Mouse (Mus musculus) layer of hippocampus, postnatal 10 days (tissue): ENCODE measurements around the gene Myt1. TPM values are rescaled to one million over a fixed set of nuclear protein-coding genes. Genes with fewer than 3 reads are reported as not detected.
A peak's percentile ranks its signal among the peaks of the same experiment; 100 is the strongest.

Experiments
- DNase-seq, 2 experiments: peaks; one replicate each; pipeline ENCODE4 v3.0.0; 2021; ENCODE audit warnings: low spot score in 2 of 2
- long read RNA-seq: library from polyadenylated mRNA; stranded (forward); transcript quantifications from one replicate; pipeline ENCODE4 v2.0.0, GENCODE M21; 2023
- total RNA-seq, 2 experiments: library from RNA; stranded (reverse); gene quantifications; 2 replicates each; pipeline ENCODE4 v1.2.3; 2021

Myt1 gene
- 10 to 100 TPM; 38.0 to 46.5 TPM for total RNA-seq
- long read RNA-seq, partial matches to known transcripts = 0 of 7 reads
- long read RNA-seq, other reads (novel, unspliced or antisense) = 7 of 7 reads

DNA sequence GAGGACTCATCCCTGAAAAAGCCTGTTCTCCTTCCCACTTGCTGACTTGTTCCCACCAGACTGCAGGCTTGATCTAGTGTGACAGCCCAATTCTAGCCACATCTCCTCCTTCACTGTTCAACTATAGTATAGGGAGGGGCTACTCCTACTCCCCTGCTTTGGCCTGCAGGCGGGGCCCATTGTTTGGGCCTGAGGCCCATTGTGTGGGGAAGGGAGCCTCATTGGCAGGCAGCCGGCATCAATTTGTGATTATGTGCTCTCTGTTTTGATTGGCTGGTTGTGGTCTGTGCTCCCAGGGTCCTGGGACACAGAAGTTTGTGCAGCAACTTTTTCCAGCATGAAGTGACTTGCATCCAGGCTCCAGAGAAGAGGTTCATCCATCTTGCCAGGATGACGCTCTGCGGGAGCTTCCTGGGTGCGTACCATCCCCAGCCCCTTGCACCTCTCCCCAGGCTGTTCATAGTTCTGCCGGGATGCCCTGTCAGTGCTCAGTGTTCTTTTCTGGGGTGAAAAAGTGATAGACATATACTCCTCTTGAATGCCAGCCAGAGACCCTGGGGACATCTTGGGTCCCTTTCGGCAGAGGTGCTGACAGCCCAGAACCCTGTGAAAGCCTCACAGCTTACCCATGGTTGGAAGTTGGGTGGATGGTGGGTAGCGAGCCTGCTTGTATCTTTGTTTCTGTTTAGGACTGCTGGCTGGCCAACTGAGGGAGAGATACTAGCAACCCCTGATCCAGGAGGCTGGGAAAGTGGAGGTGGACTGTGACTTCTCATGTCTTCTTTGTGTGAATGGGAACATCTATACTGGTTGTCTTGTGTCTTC, at the start of gene Myt1:
Myt1 (plus strand) TSS at position 327 of the 825 bp plus-strand sequence.
- peak in 1 of 2 experiments; percentile 23 for DNase-seq

DNA sequence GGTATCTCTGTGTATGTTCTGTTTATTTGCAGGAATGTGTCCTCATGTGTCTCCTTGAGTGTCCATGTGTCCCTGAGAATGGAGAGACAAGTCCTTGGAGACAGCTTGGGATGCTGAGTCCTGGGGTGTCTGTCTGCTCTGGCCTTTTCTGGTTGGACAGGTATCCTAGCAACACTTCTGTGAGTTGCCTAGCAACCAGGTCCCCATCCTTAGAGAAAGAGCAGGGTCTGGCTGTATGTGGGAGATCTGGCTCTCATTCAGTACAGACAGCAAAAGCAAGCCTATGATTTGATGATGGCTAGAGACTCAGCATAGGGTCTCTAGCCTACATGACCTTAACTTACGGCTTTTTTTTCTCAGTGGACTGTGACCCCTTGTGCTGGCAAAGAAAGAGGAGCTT, 49.4 kb upstream of the Myt1 start:
- DNase-seq = no peak

DNA sequence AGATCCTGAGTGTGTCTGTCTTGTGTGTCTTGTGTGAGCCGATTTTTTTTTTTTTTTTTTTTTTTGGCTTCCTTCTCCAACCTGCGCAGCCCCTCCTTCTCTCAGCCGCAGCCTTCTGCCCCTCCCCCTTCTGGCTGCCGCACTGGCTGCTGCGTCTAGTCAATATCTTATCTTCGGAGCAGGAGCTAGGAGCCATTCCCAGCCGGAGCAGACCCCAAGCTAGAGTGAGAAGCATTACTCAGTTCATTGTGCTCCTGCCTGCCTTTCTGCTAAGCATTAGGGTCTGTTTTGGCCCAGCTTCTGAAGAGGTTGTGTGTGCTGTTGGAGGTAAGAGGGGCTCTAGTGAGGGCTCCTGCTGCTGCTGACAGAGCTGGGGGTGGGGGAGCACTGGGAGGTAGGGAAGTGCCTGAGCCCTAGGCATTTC, 48.2 kb upstream of the Myt1 start, which contains the start of gene Oprl1:
Oprl1 (plus strand) TSS at position 114 of the 424 bp plus-strand sequence.
- DNase-seq = peak; percentile 57 to 64

DNA sequence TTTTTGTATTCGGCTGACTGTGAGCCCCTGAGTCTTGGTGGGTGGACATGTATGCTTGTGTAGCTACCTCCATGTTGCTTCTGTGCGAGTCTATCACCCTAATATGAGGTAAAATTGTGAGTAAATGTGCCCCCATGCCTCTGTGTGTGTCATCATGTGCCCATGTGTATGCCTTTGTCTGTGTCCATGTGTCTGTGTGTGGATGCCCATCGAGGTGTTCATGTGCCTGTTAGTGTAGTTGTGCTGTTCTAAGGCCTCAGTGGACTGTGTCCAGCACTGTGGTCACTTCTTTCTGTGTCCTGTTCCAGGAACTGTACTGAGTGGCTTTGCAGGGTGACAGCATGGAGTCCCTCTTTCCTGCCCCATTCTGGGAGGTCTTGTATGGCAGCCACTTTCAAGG, 47.8 kb upstream of the Myt1 start:
- no peak for DNase-seq

DNA sequence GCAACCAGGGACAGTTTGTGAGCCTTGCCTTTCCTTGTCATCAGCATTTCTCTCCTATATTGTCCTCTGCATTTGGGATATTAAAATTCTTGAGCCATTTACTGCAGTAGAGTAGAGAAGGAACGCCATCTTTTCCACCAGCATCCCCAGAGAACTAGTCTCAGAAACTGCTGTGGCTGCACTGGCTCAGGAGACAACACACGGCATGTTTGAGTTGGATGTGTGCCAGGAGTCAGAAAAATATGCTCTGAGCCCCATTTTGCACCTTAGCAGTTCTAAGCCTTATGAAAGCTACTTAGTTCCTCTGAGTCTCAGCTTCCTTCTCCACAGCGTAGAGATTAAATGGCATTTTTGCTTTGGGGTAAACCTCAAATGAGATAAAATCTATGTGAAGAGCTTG, 46.1 kb upstream of the Myt1 start:
- DNase-seq = no peak

DNA sequence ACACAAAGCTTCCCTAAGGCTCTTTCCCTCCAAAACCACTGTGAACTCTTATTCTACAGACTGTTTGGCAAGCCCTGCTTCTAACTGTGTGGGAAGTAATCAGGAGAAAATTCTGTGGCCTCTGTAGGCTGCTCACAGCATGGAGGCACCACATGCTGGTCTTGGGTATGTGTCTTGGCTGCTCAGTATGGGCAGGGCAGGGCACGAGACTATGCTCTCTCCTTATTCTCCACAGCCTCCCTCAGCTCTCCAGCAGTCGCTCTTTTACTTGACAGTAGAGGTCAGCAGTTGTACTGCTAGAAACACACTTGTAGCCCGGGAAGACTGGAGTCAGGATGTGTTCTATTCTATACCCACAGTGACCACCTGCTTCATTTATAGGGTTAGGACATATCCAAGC, 43.1 kb upstream of the Myt1 start:
- DNase-seq = no peak

DNA sequence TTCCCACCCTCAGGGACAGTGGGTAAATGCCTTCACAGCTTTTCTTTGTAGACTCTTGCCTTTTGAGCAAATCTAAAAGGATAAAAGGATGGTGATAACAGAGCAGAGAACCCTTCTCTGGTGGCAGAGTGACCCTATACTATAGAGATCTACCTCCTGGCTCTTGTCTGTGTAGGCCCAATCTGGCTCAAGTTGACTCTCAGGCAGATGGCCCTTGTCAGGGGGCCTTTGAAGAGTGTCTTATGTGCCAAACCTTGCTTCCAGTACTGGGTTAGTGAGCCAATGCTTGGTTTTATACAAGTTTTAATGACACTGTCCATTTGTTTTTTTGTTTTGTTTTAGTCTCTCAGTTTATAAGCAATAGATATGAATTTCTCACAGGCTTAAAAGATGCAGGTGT, 41.9 kb upstream of the Myt1 start:
- DNase-seq = no peak

DNA sequence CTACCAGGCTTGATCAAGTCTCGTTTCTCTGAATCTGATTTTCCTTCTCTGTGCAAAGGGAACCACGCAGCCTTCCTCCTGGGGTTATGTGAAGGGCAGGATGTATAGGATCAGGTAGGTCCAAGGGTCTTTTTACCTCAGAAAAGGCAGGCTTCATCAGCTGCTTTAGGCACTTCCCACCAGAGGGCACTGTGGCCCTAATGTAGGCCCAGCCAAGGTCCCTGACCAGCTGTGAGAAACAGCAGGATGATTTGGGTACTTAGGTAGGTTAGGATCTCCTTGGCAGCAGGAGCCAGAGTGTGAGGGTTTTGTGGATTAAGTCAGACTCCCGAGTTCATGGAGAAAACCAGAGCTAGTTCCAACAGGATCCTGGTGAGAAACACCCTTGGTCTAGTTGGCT, 40.9 kb upstream of the Myt1 start:
- peak; percentile 57 to 63 for DNase-seq

DNA sequence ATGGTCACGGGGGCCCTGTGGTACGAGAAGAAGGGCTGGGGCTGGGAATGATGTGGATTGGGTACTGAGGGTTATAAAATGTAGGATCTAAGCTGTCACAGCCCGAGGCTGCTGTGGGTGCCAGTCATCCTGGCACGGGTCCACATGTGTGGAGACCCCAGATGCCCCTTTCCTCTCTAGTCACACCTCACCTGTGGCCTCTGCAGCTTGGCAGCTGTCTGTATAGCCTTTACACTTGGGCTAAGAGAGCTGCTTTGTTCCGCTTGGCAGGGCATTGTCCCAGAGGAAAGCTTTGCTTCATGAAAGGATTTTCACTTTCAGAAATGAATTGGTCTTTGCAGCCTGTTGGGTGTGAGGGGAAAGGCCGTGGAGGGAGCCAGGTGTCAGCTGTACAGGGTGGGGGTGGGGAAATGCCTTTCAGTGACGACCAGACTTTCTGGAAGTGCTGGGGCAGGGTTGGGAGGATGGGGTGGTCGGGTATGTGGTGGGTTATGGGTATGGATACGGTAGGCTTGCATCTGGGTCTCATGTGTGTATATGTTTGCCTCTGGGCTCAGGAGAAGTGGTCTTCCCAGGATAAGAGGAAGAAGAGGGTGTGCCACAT, 35.4 kb upstream of the Myt1 start:
- DNase-seq = no peak

DNA sequence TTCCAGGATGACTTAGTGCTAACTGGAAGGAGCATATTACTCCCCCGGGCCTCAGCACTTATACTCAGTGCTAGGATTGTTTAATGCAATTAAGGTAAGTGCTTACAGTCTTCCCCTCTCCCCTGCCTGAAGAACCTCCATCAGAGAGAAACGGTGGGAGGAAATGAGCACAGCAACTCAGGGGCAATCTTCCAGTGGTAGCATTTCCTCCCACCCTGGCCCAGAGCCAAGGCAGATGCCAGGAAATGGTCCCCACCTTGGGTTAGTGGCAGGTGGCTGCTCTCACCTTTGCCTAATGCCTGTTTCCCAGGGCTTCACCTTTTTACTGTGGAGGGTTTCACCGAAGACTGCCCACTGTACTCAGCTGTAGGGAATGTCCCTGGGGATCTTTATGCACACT, 33.1 kb upstream of the Myt1 start:
- DNase-seq = no peak

DNA sequence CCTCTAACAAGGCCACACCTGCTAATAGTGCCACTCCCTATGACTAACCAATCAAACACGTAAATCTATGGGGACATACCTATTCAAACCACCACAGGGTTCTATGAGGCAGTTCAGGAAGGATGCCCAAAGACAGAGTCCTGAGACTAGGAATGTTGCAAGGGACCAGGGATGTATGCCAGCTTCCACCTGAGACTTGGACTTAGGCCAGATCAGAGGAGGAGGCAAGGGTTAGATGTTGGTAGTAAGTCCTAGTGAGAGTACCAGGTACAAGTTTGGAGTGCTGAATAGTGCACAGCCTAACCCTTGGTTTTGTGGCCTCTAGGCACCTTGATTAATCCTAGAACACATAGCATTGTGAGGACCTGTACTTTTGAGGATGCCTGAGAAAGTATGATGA, 10.5 kb upstream of the Myt1 start:
- DNase-seq = no peak

DNA sequence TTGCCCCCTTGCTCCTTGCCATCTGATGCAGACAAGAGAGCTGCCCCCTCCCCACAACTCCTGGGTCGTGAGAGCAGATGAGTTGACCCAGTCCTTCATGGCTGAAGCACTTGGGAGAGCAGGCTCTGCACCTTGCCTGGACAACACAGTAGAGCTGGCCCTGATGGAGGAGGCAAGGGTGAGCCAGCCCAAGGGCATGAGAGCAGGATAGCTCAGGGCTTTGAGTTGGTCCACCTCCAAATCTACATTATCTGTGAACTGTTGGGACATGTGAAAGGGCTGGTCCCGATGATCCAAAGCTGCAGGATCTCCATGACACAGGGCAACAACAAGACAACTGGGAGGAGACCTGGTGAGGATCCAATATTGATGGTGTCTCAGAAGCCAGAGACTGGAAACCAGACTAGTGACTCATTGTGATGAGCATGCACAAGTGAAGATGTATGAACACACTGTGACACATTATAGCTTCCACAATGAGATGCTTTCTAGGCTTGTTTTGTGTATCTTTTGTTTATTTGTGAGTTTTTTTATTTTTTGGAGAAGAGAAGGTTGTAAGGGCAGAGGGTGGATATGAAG, 4.9 kb upstream of the Myt1 start:
- no peak for DNase-seq

DNA sequence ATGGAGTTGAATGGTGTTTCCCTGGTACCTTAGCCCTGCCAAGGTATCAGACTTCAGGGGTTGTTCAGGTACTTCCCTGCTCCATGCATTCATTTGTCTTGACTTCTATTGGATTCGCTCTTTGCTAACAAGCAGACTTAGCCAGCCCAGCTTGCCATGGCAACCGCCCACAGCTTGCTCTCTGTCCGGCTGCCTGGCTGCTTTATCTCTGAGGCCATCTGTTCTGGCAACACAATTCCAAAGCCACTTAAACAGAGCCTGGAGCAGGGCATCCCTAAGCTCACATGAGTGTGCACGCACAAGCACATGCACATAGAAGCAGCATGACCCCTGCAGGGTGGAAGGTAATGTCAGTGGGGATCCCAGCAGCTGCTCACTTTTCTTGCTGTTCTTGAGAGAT, 4.1 kb upstream of the Myt1 start:
- peak; percentile 43 to 63 for DNase-seq

DNA sequence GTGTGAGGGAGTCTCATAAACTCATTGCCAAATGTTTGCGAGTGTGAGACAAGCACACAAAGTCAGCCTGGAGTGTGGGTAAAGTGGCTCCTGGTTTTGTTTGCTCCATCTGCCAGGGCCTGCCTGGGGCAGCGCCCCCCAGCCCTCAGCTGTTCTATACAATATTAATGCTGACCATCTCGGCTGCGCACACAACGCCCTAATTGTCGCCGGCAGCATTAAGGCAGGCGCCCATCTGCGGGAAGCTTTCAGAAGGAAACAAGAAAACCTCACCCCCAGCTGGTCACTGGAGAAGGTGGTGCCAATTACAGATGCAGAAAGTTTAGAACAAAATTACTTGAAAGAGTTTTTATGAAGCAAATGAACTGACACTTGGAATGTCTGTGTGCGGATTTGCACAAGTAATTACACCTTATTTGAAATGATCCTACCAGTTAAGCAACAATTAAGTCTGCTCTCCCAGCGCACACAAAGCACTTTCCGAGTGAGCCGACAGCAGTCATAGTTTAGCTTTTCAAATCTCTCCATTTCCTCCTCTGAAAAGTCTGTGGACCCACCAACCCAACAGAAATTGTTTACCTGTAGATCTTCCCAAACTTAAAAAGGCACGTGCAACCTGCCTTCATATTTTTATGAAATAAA, 875 bp downstream of the Myt1 start:
- no peak for DNase-seq

DNA sequence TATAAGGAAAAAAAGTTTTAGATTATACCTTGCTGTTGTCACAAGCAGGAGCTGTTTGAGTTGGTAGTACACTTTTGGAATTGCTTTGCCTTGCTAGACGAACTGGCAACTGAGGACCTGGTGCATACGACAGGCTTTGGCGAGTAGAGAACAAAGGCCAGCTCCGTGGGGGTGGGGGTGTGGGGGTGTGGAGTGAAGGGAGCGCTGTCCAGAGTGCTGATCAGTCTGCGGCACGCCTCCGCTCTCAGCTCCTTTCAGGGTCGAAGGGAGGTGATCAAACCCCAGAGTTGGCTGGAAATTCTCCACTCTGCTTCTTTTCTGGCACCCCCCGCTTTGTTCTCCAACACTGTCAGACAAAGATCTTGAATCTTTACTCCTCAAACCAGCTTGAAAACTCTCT, 1.5 kb downstream of the Myt1 start:
- peak; percentile 52 to 62 for DNase-seq

DNA sequence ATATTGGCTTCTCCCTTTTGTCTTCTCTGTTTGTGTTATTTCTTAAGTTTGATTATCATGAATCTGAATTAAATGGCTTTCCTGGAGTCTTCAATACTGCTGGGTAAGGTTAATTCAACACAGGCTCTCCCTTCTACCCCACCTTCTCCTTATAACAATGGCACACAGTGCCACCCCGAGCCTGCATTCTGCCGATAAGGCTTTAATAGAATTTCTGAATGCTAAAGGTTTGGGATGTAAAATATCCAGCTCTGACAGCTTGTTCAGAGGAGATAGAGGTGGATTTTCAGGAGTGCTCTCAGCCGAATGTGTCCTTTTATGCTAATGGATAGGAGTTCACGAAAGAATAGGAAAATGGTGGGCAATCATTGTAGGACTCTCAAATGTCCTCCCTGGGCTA, 2.1 kb downstream of the Myt1 start:
- no peak for DNase-seq

DNA sequence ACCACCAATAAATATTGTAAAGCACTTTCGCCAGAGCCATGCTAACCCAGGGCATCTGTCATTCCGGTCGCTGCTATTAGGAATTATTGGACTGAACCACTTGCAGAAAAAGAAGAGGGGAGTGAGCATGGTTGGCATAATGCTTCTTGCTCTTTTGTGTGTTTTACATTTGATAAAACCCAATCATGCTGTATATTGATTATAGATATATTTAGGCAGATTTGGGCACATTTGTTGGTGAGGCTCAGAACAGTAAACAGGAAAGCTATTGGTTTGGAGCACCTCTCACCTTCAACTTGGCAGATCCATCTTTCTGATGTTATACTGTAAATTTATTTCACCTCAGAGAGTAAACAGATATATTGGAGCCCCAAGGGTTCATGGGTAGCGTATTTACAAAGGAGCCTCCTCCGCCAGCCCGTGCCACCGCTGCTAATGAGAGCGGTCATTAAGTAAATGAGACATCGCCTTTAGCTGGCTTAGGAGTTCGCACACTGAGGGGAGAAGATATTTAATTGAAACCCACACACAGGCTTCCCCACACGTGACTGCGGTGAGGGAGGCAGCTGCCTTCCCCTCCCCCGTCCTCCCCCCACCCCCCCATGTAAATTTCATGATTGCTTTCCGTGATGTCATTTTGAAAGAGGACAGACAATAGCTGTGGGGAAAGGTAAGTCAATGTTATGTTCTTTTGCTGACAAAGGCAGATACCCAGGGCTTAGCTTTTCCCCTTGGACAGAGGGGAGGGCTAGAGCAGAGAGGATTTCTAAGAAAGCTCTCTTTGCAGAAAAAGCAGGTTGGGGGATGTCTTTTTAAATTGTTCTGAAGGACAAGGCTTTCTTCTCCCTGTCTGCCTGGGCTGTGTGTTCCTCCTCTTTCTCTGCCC, 3.8 kb downstream of the Myt1 start:
- DNase-seq = peak; percentile 40 to 64

DNA sequence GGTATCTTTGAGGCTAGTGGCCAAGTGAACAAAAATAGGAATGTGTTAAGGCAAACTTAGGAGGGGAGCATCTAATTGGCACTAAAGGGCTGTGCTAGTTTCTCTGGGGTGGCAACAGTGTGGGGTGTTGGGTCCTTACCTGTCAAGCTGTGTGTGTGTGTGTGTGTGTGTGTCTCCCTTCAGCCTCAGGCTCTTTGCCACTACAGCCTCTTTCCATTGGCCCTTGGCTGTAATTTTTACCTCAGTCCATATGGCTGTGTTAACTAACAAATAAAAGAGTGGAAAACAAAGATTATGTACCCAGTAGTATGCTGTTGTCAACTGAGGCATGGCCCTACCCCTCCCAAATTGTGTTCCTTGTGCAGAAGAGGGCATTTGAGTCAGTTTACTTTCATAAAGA, 5.3 kb downstream of the Myt1 start:
- no peak for DNase-seq

DNA sequence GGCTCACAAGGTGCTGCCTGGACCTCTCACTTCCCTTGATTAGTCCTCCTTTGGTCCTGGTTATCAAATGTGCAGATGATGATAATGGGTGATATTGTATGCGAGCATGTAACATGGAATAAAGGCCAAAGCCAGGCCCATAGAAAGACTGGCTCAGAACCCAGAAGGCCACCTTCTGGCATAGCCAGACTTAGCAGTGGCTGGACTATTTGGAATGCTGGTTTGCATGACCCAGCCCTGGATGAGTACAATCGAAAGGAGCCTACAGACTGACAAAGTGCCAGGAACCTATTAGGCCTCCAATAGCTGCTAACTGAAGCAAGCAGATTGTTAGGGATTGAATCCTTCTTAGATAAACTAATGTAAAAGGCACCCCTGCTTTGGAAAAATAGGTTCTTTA, 6.3 kb downstream of the Myt1 start:
- no peak for DNase-seq

DNA sequence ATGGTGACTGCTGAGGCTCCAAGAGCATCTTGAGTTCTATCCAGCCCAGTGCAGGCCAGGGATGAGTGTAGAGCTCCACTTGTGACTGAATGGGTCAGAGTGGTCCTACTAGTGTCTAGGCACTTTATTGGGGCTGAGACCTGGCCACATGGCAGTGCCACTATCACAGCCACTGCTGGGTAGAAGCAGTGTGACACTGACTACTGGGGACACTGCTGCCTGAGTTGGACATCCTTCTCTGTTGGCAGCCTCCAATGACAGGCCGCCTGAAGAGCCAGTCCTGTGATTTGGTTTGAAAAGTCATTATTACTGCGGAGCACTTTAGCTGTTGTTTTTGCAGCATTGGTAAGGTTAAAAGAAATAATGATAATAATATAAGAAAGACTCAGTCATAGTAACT, 10.1 kb downstream of the Myt1 start:
- DNase-seq = no peak

DNA sequence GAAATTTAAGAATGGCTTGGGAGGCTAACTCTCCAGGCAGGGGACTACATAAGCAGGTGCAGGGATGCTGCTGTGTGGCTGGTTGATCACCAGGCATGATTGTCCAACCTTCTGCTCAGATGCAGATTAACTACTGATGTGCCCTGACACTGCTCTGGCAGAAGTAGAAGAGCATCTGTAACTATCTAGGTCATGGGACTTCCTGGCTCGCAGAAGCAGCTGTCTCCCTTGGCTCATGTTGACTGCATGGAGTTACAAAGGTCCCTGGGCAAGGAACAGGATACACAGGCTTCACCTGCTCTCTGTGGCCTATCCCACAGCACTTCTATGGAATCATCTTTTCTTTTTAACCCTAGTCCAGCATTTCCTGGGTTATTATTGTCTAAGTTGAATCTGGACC, 12.7 kb downstream of the Myt1 start:
- DNase-seq = no peak
